Mouse (Mus musculus) liver, adult 2 months (tissue): ENCODE data around the gene Avpr1b.

ENCODE experiments used
- CTCF ChIP-seq: fragments of 200-500 bp; IDR thresholded peaks from 2 replicates; pipeline ENCODE4 v1.5.1; 2011; ENCODE audit warnings: low read depth, low read length, control low read depth
- POLR2A ChIP-seq: fragments of 200-500 bp; IDR thresholded peaks from 2 replicates; pipeline ENCODE4 v1.6.1; 2011; ENCODE audit warnings: low read length, control low read depth; ENCODE audit not compliant: insufficient read depth; ENCODE audit errors: extremely low read depth

DNA sequence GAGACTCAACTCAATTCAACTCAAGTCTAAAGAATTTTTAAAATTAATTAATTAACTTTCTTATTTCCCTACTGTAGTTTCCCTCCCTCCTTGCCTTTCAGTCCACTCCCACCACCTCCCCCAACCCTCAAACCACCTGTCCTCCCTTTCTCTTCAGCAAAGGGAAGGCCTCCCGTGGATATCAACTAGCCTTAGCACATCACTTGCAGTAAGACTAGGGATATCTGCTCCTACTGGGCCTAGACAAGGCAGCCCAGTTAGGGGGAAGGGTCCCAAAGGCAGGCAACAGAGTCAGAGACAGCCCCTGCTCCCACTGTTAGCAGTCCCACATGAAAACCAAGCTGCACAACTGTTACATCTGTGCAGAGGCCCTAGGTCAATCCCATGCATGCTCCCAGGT lies 17.1 kb downstream of the Avpr1b start:
- TF ChIP-seq CTCF = no peak
- TF ChIP-seq POLR2A = no peak
